ENCODE assay signal across 17 mouse cellular contexts in genomic region chr3:115082947-115083346, GRCm38 (mm10).
"Had no signal": no experiment of that assay in that cellular context is flagged by ENCODE, and none has a peak within 500 bp of the region (broad histone marks: within the 10 kb centered on the region; RNA-seq: fewer than 3 reads in every experiment).

No protein-coding gene starts in this region.

- H3K4me2 ChIP-seq: liver, embryonic 12.5 days; lung, embryonic 14.5 days; midbrain, embryonic 12.5 days; stomach, embryonic 15.5 days had no signal

- H3K27ac ChIP-seq: liver, embryonic 12.5 days; liver, embryonic 14.5 days; midbrain, embryonic 10.5 days; midbrain, embryonic 12.5 days; stomach, embryonic 15.5 days; stomach, postnatal 0 days had no signal

- H3K4me3 ChIP-seq: liver, embryonic 12.5 days; midbrain, embryonic 10.5 days; midbrain, embryonic 12.5 days; myocyte; stomach, embryonic 15.5 days had no signal

- H3K9ac ChIP-seq: liver, embryonic 12.5 days; liver, embryonic 14.5 days; lung, embryonic 14.5 days; midbrain, embryonic 12.5 days; stomach, embryonic 15.5 days had no signal

- H3K9me3 ChIP-seq: liver, embryonic 12.5 days; midbrain, embryonic 10.5 days; midbrain, embryonic 12.5 days; stomach, embryonic 15.5 days had no signal

- DNase-seq: lung, adult 18-20 months; lung, embryonic 14.5 days; lung, postnatal 10 days; lung, postnatal 4 days; midbrain, embryonic 14.5 days; right cerebral cortex, postnatal 14 days; thymus, adult 2 months; thymus, postnatal 14 days; thymus, postnatal 36 days had no signal

- H3K36me3 ChIP-seq: liver, embryonic 12.5 days; midbrain, embryonic 10.5 days; midbrain, embryonic 12.5 days; stomach, embryonic 15.5 days had no signal

- H3K27me3 ChIP-seq: liver, embryonic 12.5 days; midbrain, embryonic 12.5 days; stomach, embryonic 15.5 days had no signal

- ATAC-seq: liver, embryonic 12.5 days; midbrain, embryonic 16.5 days had no signal

- H3K4me1 ChIP-seq: liver, embryonic 12.5 days; stomach, embryonic 15.5 days had no signal
